Mouse (Mus musculus) midbrain, embryonic 16.5 days (tissue): Measurements from ENCODE around the gene Gse1. TPM values are rescaled to one million over a fixed set of nuclear protein-coding genes. Genes with fewer than 3 reads are reported as not detected.
A peak's percentile ranks its signal among the peaks of the same experiment; 100 is the strongest.

Source experiments
- ATAC-seq: fragments of 200-750 bp; cut with Nextera tagmentation; 2 replicates; pipeline ENCODE4 v1.8.0; 2017; ENCODE audit warnings: moderate TSS enrichment
- H3K27ac ChIP-seq: fragments of 300-500 bp; sonication (generic); 2 replicates; pipeline ENCODE4 v1.5.1; 2014; ENCODE audit warnings: mild to moderate bottlenecking, low read length, mixed read lengths
- H3K27me3 ChIP-seq: fragments of 300-500 bp; sonication (generic); 2 replicates; pipeline ENCODE4 v1.6.1; 2014; ENCODE audit warnings: low read depth, low read length, mixed read lengths; ENCODE audit not compliant: control insufficient read depth, insufficient read depth
- H3K36me3 ChIP-seq: fragments of 300-500 bp; sonication (generic); 2 replicates; pipeline ENCODE4 v1.6.1; 2014; ENCODE audit warnings: mild to moderate bottlenecking, low read length, moderate library complexity, mixed read lengths; ENCODE audit not compliant: control insufficient read depth, insufficient read depth
- H3K4me1 ChIP-seq: fragments of 300-500 bp; sonication (generic); 2 replicates; pipeline ENCODE4 v1.6.1; 2014; ENCODE audit warnings: mild to moderate bottlenecking, low read length, mixed read lengths; ENCODE audit not compliant: control insufficient read depth, insufficient read depth
- H3K4me2 ChIP-seq: fragments of 300-500 bp; sonication (generic); 2 replicates; pipeline ENCODE4 v1.6.1; 2014; ENCODE audit warnings: mild to moderate bottlenecking, low read length, mixed read lengths
- H3K4me3 ChIP-seq: fragments of 300-500 bp; sonication (generic); 2 replicates; pipeline ENCODE4 v1.5.1; 2014; ENCODE audit warnings: low read depth, mild to moderate bottlenecking, low read length, moderate library complexity, mixed read lengths
- H3K9ac ChIP-seq: fragments of 300-500 bp; sonication (generic); 2 replicates; pipeline ENCODE4 v1.6.1; 2014; ENCODE audit warnings: low read depth, low read length, mixed read lengths
- H3K9me3 ChIP-seq: fragments of 300-500 bp; sonication (generic); replicated peaks from 2 replicates; pipeline ENCODE4 v1.6.1; 2014; ENCODE audit warnings: mild to moderate bottlenecking, low read length, mixed read lengths; ENCODE audit not compliant: control insufficient read depth, poor library complexity, severe bottlenecking
- WGBS: fragments of 180-500 bp; shearing (Covaris S2); extraction: QIAGEN DNeasy Blood & Tissue Kit; methylation state at CpG from one replicate; pipeline ENCODE4 v1.1.7; 2014; 5-methylcytosine and 5-hydroxymethylcytosine counted together
- polyA plus RNA-seq: library from polyadenylated mRNA; unstranded; fragments of >200 nt; fragmentation: Nextera tagmentation; extraction: Ambion mirVana; gene quantifications from 2 replicates; pipeline ENCODE4 v1.2.1, GENCODE M21; 2015

Gse1 gene
- polyA plus RNA-seq, 1 experiment from 2014 or later, result 13.3 TPM

DNA sequence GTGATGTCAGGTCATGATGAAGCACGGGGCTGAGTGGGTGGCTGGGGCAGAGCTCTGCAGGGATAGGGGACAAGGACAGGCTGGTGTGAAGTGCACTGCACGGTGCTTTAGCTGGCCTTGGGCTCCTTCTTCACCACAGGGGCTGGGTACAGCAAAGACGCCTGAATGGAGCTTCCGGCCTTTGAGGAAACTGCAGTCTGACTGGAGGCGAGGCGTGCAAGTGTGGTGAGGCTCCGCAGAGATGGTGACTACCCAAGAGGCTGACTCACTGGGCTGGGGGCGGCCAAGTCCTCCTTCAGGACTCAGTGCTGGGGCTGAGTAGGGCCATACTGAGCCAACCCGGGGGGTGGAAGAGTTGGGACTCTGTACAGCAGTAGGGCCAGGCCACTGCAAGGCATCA lies 22.3 kb upstream of the Gse1 start:
- WGBS, result 75% methylated on average over 9 of the region's 9 CpGs
- H3K9ac ChIP-seq, result no peak overlapping the region

DNA sequence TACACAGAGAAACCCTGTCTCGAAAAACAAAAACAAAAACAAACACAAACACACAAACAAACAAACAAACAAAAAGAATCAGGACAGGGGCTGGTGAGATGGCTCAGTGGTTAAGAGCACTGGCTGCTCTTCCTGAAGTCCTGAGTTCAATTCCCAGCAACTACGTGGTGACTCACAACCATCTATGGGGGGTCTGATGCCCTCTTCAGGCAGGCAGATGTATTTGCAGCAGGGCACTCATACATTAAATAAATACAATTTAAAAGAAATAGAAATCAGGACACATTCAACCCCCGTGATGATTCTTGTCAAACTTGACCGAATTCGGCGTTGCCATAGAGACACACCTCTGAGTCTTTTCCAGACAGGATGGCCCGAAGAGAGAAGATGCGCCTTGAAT lies 20.9 kb upstream of the Gse1 start:
- Histone ChIP-seq H3K27ac (no peak overlapping the region), H3K36me3 (no peaks in the 10 kb centered on the region), H3K4me3 (no peak overlapping the region), H3K27me3 (no peaks in the 10 kb centered on the region), H3K4me1 (no peaks in the 10 kb centered on the region), H3K9ac (no peak overlapping the region), H3K4me2 (no peak overlapping the region), H3K9me3 (no peaks in the 10 kb centered on the region)
- 83% methylated on average over 8 of the region's 8 CpGs for WGBS
- no peak for ATAC-seq

More for the DNA sequence above, 22.3 kb upstream of the Gse1 start:
- Histone ChIP-seq H3K36me3 (no peaks in the 10 kb centered on the region), H3K9me3 (no peaks in the 10 kb centered on the region), H3K4me2 (no peak overlapping the region), H3K27ac (no peak overlapping the region), H3K4me3 (no peak overlapping the region), H3K4me1 (no peaks in the 10 kb centered on the region), H3K27me3 (no peaks in the 10 kb centered on the region)
- ATAC-seq, result no peak

DNA sequence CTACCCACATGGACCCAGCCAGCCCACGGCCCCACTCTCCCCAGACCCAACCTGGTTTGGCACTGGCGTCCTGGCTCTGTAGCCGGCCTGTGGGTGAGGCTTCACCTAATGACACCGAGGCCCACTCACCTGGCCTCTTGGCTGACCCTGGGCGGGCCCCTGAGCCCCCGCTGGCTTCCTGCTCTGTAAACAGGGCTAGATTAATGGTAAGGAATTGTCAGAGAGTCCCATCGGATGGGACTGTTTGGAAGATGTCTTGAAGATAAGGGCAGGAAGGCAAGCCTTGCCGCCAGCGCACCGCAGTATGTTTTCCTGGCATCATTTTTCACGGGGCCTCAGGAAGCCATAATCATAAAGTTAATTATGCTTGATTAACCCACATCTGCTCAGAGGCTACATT lies 20.1 kb upstream of the Gse1 start:
- ATAC-seq, result no peak
- H3K27ac ChIP-seq, result no peak overlapping the region
- H3K9me3 ChIP-seq, result no peaks in the 10 kb centered on the region
- H3K4me3 ChIP-seq, result no peak overlapping the region
- WGBS, result 77% methylated on average over 11 of the region's 11 CpGs
- no peak overlapping the region for H3K9ac ChIP-seq
- no peaks in the 10 kb centered on the region for H3K36me3 ChIP-seq
- no peaks in the 10 kb centered on the region for H3K27me3 ChIP-seq
- no peaks in the 10 kb centered on the region for H3K4me1 ChIP-seq
- H3K4me2 ChIP-seq, result no peak overlapping the region

DNA sequence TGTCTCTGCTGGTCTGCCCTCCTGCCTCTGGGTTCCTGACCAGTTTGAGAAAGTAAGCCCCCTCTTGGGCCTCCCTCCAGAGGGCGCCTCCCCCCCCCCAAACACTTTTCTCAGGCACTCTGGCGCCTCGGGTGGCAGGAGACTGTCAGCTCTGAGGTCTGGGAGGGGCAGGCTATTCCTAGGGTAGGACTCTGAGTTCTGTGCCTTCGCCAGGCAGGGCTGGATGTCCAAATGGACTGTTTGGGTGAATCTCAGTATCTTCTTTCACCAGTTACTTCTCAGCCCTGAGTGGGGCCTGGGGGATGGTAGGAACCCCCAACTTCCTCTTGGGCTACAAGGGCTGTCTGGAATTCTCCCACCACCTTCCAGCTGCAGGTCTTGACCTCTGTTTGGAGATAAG lies 16.9 kb upstream of the Gse1 start:
- H3K27ac ChIP-seq, result no peak overlapping the region
- no peak overlapping the region for H3K9ac ChIP-seq
- 18% methylated on average over 4 of the region's 4 CpGs for WGBS
- H3K36me3 ChIP-seq, result no peaks in the 10 kb centered on the region
- no peaks in the 10 kb centered on the region for H3K9me3 ChIP-seq
- H3K4me1 ChIP-seq, result peaks cover 6% of the 10 kb centered on the region
- ATAC-seq, result no peak
- no peaks in the 10 kb centered on the region for H3K27me3 ChIP-seq
- H3K4me2 ChIP-seq, result no peak overlapping the region
- H3K4me3 ChIP-seq, result no peak overlapping the region

DNA sequence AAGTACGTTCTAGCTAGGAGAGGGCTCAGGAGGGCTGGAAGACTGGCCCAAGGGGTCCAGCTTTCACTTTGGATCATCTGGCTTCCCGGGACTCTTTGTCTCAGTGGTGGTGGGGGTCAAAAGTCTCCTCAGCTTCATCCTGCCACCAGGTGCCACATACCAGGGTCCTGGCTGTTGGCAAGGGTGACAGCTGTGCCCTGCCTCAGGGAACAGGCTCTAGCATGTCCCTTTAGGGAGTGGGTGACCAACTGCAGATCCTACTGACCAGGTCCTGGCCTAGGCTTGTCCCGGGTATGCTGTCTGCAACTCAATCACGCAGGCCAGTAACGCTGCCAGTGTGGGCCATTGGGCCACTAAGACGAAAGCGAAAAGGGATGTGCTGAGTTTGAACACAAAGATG lies 15.7 kb upstream of the Gse1 start:
- Histone ChIP-seq H3K9ac (no peak overlapping the region), H3K36me3 (no peaks in the 10 kb centered on the region), H3K4me3 (no peak overlapping the region), H3K4me1 (peaks cover 9% of the 10 kb centered on the region), H3K4me2 (no peak overlapping the region), H3K27ac (no peak overlapping the region), H3K9me3 (no peaks in the 10 kb centered on the region), H3K27me3 (no peaks in the 10 kb centered on the region)
- no peak for ATAC-seq
- 87% methylated on average over 7 of the region's 7 CpGs for WGBS

DNA sequence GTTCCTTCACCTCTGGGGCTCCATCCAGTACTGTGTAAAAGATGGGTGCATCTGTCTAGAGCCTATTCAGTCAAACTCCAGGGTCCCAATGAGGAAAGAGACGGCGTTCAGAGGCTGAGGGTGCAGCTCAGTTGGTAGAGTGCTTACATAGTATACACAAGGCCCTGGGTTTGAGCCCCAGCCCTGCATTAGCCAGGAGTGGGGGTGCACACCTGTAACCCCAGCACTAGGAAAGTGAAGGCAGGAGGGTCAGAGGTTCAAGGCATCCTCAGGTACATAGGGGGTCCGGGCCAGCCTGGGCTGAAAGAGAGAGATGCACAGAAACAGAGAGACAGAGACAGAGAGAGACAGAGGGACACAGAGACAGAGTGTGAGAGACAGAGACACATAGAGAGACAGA lies 15.0 kb upstream of the Gse1 start:
- Histone ChIP-seq H3K27me3 (no peaks in the 10 kb centered on the region), H3K4me2 (no peak overlapping the region), H3K4me3 (no peak overlapping the region), H3K36me3 (no peaks in the 10 kb centered on the region), H3K9me3 (no peaks in the 10 kb centered on the region), H3K4me1 (peaks cover 9% of the 10 kb centered on the region), H3K27ac (no peak overlapping the region), H3K9ac (no peak overlapping the region)
- no peak for ATAC-seq
- 97% methylated on average over 3 of the region's 3 CpGs for WGBS

DNA sequence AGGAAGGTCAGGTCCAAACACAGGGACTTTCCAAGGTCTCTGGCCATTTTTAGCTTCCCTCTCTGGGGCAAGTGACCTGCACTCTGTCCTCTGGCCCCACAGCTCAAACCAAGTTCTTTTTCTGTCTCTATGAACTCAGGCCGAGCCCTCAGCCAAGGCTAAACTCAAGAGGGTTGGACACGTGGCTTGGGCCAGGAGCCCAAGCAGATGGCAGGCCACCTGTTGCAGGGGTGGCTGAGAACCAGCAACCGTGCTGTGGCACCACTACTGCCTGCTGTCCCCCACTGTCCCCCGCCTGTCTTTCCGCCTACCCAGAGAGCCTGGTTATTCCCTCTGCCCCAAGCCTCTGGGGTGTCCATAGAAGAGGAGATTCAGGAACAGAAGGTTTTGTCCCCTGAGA lies 14.3 kb upstream of the Gse1 start:
- H3K27me3 ChIP-seq, result no peaks in the 10 kb centered on the region
- no peak overlapping the region for H3K27ac ChIP-seq
- H3K4me2 ChIP-seq, result no peak overlapping the region
- H3K9me3 ChIP-seq, result no peaks in the 10 kb centered on the region
- WGBS, result 47% methylated on average over 5 of the region's 5 CpGs
- peaks cover 9% of the 10 kb centered on the region for H3K4me1 ChIP-seq
- no peaks in the 10 kb centered on the region for H3K36me3 ChIP-seq
- H3K4me3 ChIP-seq, result no peak overlapping the region
- no peak for ATAC-seq
- H3K9ac ChIP-seq, result no peak overlapping the region

DNA sequence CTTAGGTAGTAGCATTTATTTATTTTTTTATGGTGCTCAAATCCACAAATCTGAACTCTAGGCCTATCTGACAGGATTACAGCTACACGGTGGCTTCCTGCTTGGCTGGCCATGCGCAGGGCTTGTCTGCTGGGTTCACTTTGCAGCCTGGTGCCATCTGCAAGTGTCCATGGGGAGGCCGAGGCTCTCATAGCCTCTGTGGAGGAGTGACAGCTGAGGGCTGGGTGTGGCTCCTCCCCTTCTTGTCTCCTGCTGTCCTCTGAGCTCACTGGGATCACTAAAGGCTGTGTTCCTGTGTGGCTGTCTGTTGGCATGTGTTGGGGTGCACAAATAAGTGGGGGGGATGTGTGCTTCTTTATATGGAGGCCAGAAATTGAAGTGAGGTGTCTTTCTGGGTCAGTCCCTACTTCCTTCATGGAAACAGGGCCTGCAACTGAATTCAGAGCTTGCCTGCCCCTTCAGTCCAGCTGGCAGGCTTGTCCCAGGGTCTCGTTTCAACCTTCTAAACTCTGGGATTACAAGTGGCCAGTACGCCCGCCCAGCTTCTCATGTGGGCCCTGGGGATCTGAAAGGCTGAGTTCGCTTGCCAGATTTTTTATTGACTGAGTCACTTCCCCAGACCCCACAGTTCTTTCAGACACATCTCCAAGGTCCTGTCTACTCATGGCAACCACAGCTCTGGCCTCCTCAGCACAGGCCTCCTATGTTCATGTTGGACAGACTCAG lies 12.7 kb upstream of the Gse1 start:
- Histone ChIP-seq H3K9me3 (no peaks in the 10 kb centered on the region), H3K4me1 (peaks cover 9% of the 10 kb centered on the region), H3K9ac (no peak overlapping the region), H3K27ac (no peak overlapping the region), H3K36me3 (no peaks in the 10 kb centered on the region), H3K27me3 (no peaks in the 10 kb centered on the region), H3K4me2 (no peak overlapping the region), H3K4me3 (no peak overlapping the region)
- 33% methylated on average over 7 of the region's 7 CpGs for WGBS
- no peak for ATAC-seq

DNA sequence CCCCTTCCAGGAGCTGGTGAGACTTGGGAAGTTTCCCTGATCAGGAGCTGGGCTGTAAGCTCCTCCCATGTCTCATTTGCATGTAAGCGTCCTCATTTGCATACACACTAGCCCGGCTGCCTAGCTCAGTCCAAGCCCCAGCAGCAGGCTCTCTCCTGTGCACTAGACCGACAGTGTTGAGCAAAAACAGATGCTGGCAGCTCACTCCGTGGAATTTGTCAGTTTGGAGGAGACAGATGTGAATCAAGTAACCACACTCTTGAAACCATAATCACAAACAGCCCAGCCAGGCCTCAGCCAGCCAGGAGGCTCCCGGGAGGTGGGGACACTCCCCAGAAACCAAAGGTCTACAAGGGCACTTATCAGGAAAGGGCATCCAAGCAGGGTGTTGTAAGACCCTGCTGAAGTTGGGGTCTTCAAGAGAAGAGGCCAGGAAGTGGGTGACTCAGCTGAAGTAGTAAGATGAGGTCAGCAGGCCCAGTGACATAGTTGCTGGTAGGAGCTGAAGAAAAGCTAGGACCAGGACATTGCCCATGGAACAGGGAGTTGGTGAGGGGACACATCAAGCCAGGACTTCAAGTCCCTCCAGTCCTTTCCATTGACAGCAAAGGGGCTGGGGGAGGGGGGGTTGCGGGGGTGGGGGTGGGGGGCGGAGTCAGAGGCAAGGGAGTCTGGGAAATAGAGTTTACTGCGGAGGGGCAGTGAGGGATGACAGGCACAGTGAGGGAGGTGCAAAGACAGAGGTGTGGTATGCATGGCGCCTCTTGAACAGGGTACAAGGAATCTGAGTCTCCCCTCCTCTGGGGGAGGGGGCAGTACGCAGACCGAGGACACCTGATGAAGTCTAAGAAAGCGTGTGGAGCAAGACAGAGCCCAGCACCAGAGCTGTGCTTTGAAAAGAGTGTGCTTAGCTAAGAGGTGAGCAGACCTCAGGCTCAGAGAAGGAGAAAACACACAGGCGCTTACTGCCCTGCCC lies 11.1 kb upstream of the Gse1 start:
- no peaks in the 10 kb centered on the region for H3K9me3 ChIP-seq
- H3K4me3 ChIP-seq, result no peak overlapping the region
- H3K4me2 ChIP-seq, result no peak overlapping the region
- H3K36me3 ChIP-seq, result no peaks in the 10 kb centered on the region
- no peaks in the 10 kb centered on the region for H3K27me3 ChIP-seq
- peak; percentile 74; the same call in 1 of the 2 replicates for ATAC-seq
- 24% methylated on average over 12 of the region's 13 CpGs for WGBS
- no peak overlapping the region for H3K9ac ChIP-seq
- no peak overlapping the region; the same call in 1 of the 2 replicates for H3K27ac ChIP-seq
- peaks cover 9% of the 10 kb centered on the region for H3K4me1 ChIP-seq
